Mouse (Mus musculus): ENCODE data around the gene Rdx. TPM values are rescaled to one million over a fixed set of nuclear protein-coding genes. Genes with fewer than 3 reads are reported as not detected.

Rdx gene
- polyA plus RNA-seq, 2 experiments: 73.9 to 146 TPM

GRCm38 (mm10) chr9:52132771-52133170, 85.8 kb downstream of the Rdx start:
- WGBS: 71% methylated on average over 2 of the region's 2 CpGs
- H3K9me3 ChIP-seq (ENCODE audit: control insufficient read depth, low read length): no peaks in the 10 kb centered on the region
- no peaks in the 10 kb centered on the region for H3K36me3 ChIP-seq (ENCODE audit: control insufficient read depth, insufficient read depth, low read length)
- no peak overlapping the region for H3K9ac ChIP-seq (ENCODE audit: low read depth, low read length, severe bottlenecking)
- no peak overlapping the region for H3K4me2 ChIP-seq (replicated peaks; ENCODE audit: low read depth, low read length, severe bottlenecking)
- ATAC-seq (ENCODE audit: low FRiP score, low read depth): no peak
- no peaks in the 10 kb centered on the region for H3K27me3 ChIP-seq (ENCODE audit: control insufficient read depth, insufficient read depth, low read length)
- no peaks in the 10 kb centered on the region for H3K4me1 ChIP-seq (ENCODE audit: control insufficient read depth, insufficient read depth, low read length)
- no peak overlapping the region for H3K4me3 ChIP-seq (replicated peaks; ENCODE audit: low read length)
- no peak for TF ChIP-seq POLR2A (IDR thresholded peaks at IDR 0.05; ENCODE audit: borderline replicate concordance, extremely low read depth, insufficient read depth, insufficient read length)
- DNase-seq (ENCODE audit: low spot score): no peak
- no peak overlapping the region for H3K27ac ChIP-seq (replicated peaks; ENCODE audit: low read depth, low read length)

Small RNA genes lying within 50 kb of the gene (microRNA-seq; reads per million reads assigned to microRNA genes)
- gene Gm27686: not detected
- gene Mir6244: not detected

Other genes with a start within 250 kb of the Rdx start
- gene Fdx1, start 83.6 kb upstream of the Rdx start, polyA plus RNA-seq (2012; rRNA removed): 33.2 and 39.5 TPM in 2 replicates
- gene Fdx1, start 83.6 kb upstream of the Rdx start, polyA plus RNA-seq (2014; fragmentation: Nextera tagmentation; extraction: Ambion mirVana): 77.6 and 81.4 TPM in 2 replicates
- 2.9 and 3.5 TPM in 2 replicates for gene Zc3h12c, start 121.4 kb downstream of the Rdx start, polyA plus RNA-seq (2012; rRNA removed)
- 4.6 and 4.7 TPM in 2 replicates for gene Zc3h12c, start 121.4 kb downstream of the Rdx start, polyA plus RNA-seq (2014; fragmentation: Nextera tagmentation; extraction: Ambion mirVana)

Data from limb, embryonic 14.5 days (tissue).